ENCODE assay signal across 8 mouse cellular contexts in genomic region chrX:101979267-101979666, GRCm38 (mm10).
DNase-seq lines count a peak whose midpoint lies in the region; ATAC-seq and TF ChIP-seq lines count a peak whose summit lies in the region.
"Had no signal": no experiment of that assay in that cellular context is flagged by ENCODE, and none has a peak within 500 bp of the region (broad histone marks: within the 10 kb centered on the region; RNA-seq: fewer than 3 reads in every experiment).

No protein-coding gene starts in this region.

- H3K9ac ChIP-seq in hindbrain, embryonic 16.5 days (ENCODE audit: low read depth, low read length): no peak overlapping the region
- H3K9ac ChIP-seq in stomach, embryonic 15.5 days: no peak overlapping the region

- H3K36me3 ChIP-seq in hindbrain, embryonic 16.5 days (ENCODE audit: control insufficient read depth, insufficient read depth, low read length): no peaks in the 10 kb centered on the region
- H3K36me3 ChIP-seq in stomach, embryonic 15.5 days: no peaks in the 10 kb centered on the region

- H3K27me3 ChIP-seq in hindbrain, embryonic 16.5 days (replicated peaks; ENCODE audit: control insufficient read depth, insufficient read depth, low read length): no peaks in the 10 kb centered on the region; the same call in 1 of the 2 replicates
- H3K27me3 ChIP-seq in stomach, embryonic 15.5 days (replicated peaks): 0 out of 2 replicates have a peak, but pooled peaks cover 3% of the 10 kb centered on the region

- no peak for TF ChIP-seq CTCF in lung, adult 2 months (IDR thresholded peaks at IDR 0.05; ENCODE audit: insufficient read depth, low read length)

- no peaks in the 10 kb centered on the region for H3K9me3 ChIP-seq in hindbrain, embryonic 16.5 days (ENCODE audit: control insufficient read depth, low read length)
- no peaks in the 10 kb centered on the region for H3K9me3 ChIP-seq in stomach, embryonic 15.5 days

- TF ChIP-seq POLR2A in lung, adult 2 months (IDR thresholded peaks at IDR 0.05; ENCODE audit: borderline replicate concordance, extremely low read depth, low read depth, low read length): no peak

- H3K27ac ChIP-seq in hindbrain, embryonic 16.5 days (ENCODE audit: low read depth, low read length): no peak overlapping the region
- peak overlapping the region; percentile 68; the same call in 1 of the 2 replicates for H3K27ac ChIP-seq in stomach, embryonic 15.5 days

- ATAC-seq in hindbrain, embryonic 16.5 days: peak; percentile 92
- ATAC-seq in stomach, embryonic 15.5 days (ENCODE audit: insufficient read depth, low FRiP score, low read depth): peak; percentile 77
- ATAC-seq in megakaryocyte, adult 5-6 weeks (ENCODE audit: poor library complexity, severe bottlenecking): no peak

- H3K4me2 ChIP-seq in hindbrain, embryonic 16.5 days (ENCODE audit: low read length): no peak overlapping the region; the same call in 1 of the 2 replicates
- no peak overlapping the region for H3K4me2 ChIP-seq in stomach, embryonic 15.5 days

- H3K4me1 ChIP-seq in lung, adult 2 months (ENCODE audit: control insufficient read depth, insufficient read depth, low read length): no peaks in the 10 kb centered on the region
- no peaks in the 10 kb centered on the region; the same call in 1 of the 2 replicates for H3K4me1 ChIP-seq in hindbrain, embryonic 16.5 days (ENCODE audit: control insufficient read depth, insufficient read depth, low read depth, low read length)
- H3K4me1 ChIP-seq in stomach, embryonic 15.5 days: no peaks in the 10 kb centered on the region

- DNase-seq in lung, postnatal 25 days (ENCODE audit: low spot score): peak; percentile 18
- no peak for DNase-seq in lung, adult 2 months
- DNase-seq in embryo, embryonic 10.5 days (ENCODE audit: low spot score): peak; percentile 50
- no peak for DNase-seq in spleen, adult 18-20 months
- DNase-seq: kidney, adult 11 months had no signal

- H3K4me3 ChIP-seq in lung, adult 2 months (replicated peaks; ENCODE audit: extremely low read depth, low read depth, low read length): no peak overlapping the region
- H3K4me3 ChIP-seq in hindbrain, embryonic 16.5 days (ENCODE audit: low read length): no peak overlapping the region
- H3K4me3 ChIP-seq in stomach, embryonic 15.5 days (replicated peaks): no peak overlapping the region

- 56% methylated on average over 5 of the region's 5 CpGs for WGBS in lung, adult 2 months
- 45% methylated on average over 5 of the region's 5 CpGs for WGBS in hindbrain, embryonic 16.5 days
- WGBS in stomach, embryonic 15.5 days: 39% methylated on average over 5 of the region's 5 CpGs

Comparison
In these comparisons a context has a peak if more than half of its experiments do, and no peak if none do; other contexts are left out.
1. DNase-seq: peak in lung, postnatal 25 days (single experiment) and embryo, embryonic 10.5 days (single experiment); none in lung, adult 2 months (single experiment) and spleen, adult 18-20 months (0 of 2).